Mouse (Mus musculus) CH12.LX (cell line): ENCODE results near the gene Rgs7. TPM values are rescaled to one million over a fixed set of nuclear protein-coding genes. Genes with fewer than 3 reads are reported as not detected.

Experiments used
- DNase-seq: peaks from one replicate; pipeline ENCODE4 v3.0.0-alpha.2; 2013; ENCODE audit errors: extremely low read depth
- H3K27ac ChIP-seq: 2 replicates; pipeline ENCODE4 v1.5.1; 2012; ENCODE audit warnings: low read depth, mild to moderate bottlenecking, control low read depth, moderate library complexity; ENCODE audit not compliant: insufficient read depth
- H3K27me3 ChIP-seq: replicated peaks from 2 replicates; pipeline ENCODE3; 2012; ENCODE audit warnings: inconsistent platforms
- H3K36me3 ChIP-seq, 2 experiments: replicated peaks in 1 of 2; 2 replicates each; pipeline versions ENCODE3 to v1.6.1; 2012; ENCODE audit warnings: inconsistent platforms in 1 of 2, low read length in 1 of 2, mild to moderate bottlenecking in 1 of 2, mixed read lengths in 1 of 2, moderate library complexity in 1 of 2; ENCODE audit not compliant: control insufficient read depth in 1 of 2, insufficient read depth in 1 of 2
- H3K4me1 ChIP-seq, 2 experiments: 2 replicates each; pipeline ENCODE4 v1.6.1; 2012; ENCODE audit warnings: inconsistent platforms in 1 of 2, moderate library complexity in 1 of 2; ENCODE audit not compliant: insufficient read depth in 2 of 2, control insufficient read depth in 1 of 2
- H3K4me2 ChIP-seq: 2 replicates; pipeline ENCODE4 v1.6.1; 2012; ENCODE audit warnings: low read depth, mild to moderate bottlenecking, control low read depth; ENCODE audit not compliant: poor library complexity, insufficient read depth, severe bottlenecking
- H3K4me3 ChIP-seq, 3 experiments: fragments of 150-350 bp in 1 of 3; sonication (generic) in 1 of 3; replicated peaks in 1 of 3; 2 replicates each; pipeline versions ENCODE3 to v1.5.1; 2011 to 2012; ENCODE audit warnings: low read depth in 2 of 3, low read length in 2 of 3, mild to moderate bottlenecking in 2 of 3, moderate library complexity in 2 of 3, control low read depth in 1 of 3, improper control_type of control experiment in 1 of 3, inconsistent platforms in 1 of 3, mixed read lengths in 1 of 3; ENCODE audit not compliant: poor library complexity in 1 of 3
- H3K79me2 ChIP-seq: replicated peaks from 2 replicates; pipeline ENCODE4 v1.6.1; 2012; ENCODE audit warnings: mild to moderate bottlenecking, moderate library complexity; ENCODE audit not compliant: control insufficient read depth, poor library complexity, insufficient read depth, severe bottlenecking; ENCODE audit errors: extremely low read depth
- H3K9ac ChIP-seq: 2 replicates; pipeline ENCODE4 v1.6.1; 2012; ENCODE audit warnings: low read depth, mild to moderate bottlenecking, control low read depth, moderate library complexity; ENCODE audit not compliant: insufficient read depth
- H3K9me3 ChIP-seq: replicated peaks from 2 replicates; pipeline ENCODE3; 2012; ENCODE audit warnings: low read length, inconsistent platforms, mixed read lengths
- BHLHE40 ChIP-seq: IDR thresholded peaks from 2 replicates; pipeline ENCODE4 v1.6.1; 2011; ENCODE audit warnings: mild to moderate bottlenecking, low read depth, low read length, improper control_type of control experiment
- CHD1 ChIP-seq: IDR thresholded peaks from 2 replicates; pipeline ENCODE4 v1.6.1; 2012; ENCODE audit warnings: low read depth, low read length, improper control_type of control experiment, inconsistent platforms
- CTCF ChIP-seq, 2 experiments: IDR thresholded peaks in 1 of 2; conservative IDR thresholded peaks in 1 of 2; 2 replicates each; pipeline ENCODE4 v1.5.1; 2011 to 2012; ENCODE audit warnings: low read depth in 2 of 2, low read length in 2 of 2, improper control_type of control experiment in 1 of 2, inconsistent platforms in 1 of 2, mild to moderate bottlenecking in 1 of 2, moderate library complexity in 1 of 2
- ELF1 ChIP-seq: IDR thresholded peaks from 2 replicates; pipeline ENCODE4 v1.6.1; 2014; ENCODE audit warnings: low read depth, mild to moderate bottlenecking, inconsistent platforms, low read length, improper control_type of control experiment
- EP300 ChIP-seq: IDR thresholded peaks from 2 replicates; pipeline ENCODE4 v1.6.1; 2011; ENCODE audit warnings: low read length, improper control_type of control experiment
- ETS1 ChIP-seq: conservative IDR thresholded peaks from 2 replicates; pipeline ENCODE4 v1.6.1; 2012; ENCODE audit warnings: low read depth, mild to moderate bottlenecking, inconsistent platforms, low read length, improper control_type of control experiment, moderate library complexity
- GABPA ChIP-seq: IDR thresholded peaks from 2 replicates; pipeline ENCODE4 v1.6.1; 2012; ENCODE audit warnings: low read depth, low read length, improper control_type of control experiment, inconsistent platforms; ENCODE audit not compliant: insufficient replicate concordance
- IRF4 ChIP-seq: IDR thresholded peaks from 2 replicates; pipeline ENCODE4 v1.6.1; 2014; ENCODE audit warnings: low read depth, mild to moderate bottlenecking, inconsistent platforms, low read length, improper control_type of control experiment
- JUN ChIP-seq: IDR thresholded peaks from 2 replicates; pipeline ENCODE4 v1.6.1; 2011; ENCODE audit warnings: low read depth, mild to moderate bottlenecking, low read length, improper control_type of control experiment, moderate library complexity; ENCODE audit not compliant: insufficient read depth
- KAT2A ChIP-seq: IDR thresholded peaks from 2 replicates; pipeline ENCODE4 v1.6.1; 2012; ENCODE audit warnings: low read length, improper control_type of control experiment, inconsistent platforms; ENCODE audit not compliant: insufficient replicate concordance
- MAFK ChIP-seq: IDR thresholded peaks from 2 replicates; pipeline ENCODE4 v1.6.1; 2011; ENCODE audit warnings: low read length, improper control_type of control experiment; ENCODE audit not compliant: insufficient replicate concordance
- MAX ChIP-seq: IDR thresholded peaks from 2 replicates; pipeline ENCODE4 v1.6.1; 2011; ENCODE audit warnings: low read length, improper control_type of control experiment
- MAZ ChIP-seq: IDR thresholded peaks from 2 replicates; pipeline ENCODE4 v1.6.1; 2012; ENCODE audit warnings: low read depth, mild to moderate bottlenecking, inconsistent platforms, low read length, improper control_type of control experiment, moderate library complexity
- MXI1 ChIP-seq: IDR thresholded peaks from 2 replicates; pipeline ENCODE4 v1.6.1; 2011; ENCODE audit warnings: mild to moderate bottlenecking, low read depth, low read length, improper control_type of control experiment
- NELFE ChIP-seq: IDR thresholded peaks from 2 replicates; pipeline ENCODE4 v1.6.1; 2011; ENCODE audit warnings: low read depth, low read length, improper control_type of control experiment
- NRF1 ChIP-seq: IDR thresholded peaks from 2 replicates; pipeline ENCODE4 v1.6.1; 2014; ENCODE audit warnings: low read depth, mild to moderate bottlenecking, inconsistent platforms, low read length, improper control_type of control experiment, moderate library complexity
- POLR2A ChIP-seq: IDR thresholded peaks from 2 replicates; pipeline ENCODE4 v1.6.1; 2011; ENCODE audit warnings: low read depth, mild to moderate bottlenecking, improper control_type of control experiment, low read length
- POLR2AphosphoS2 ChIP-seq: IDR thresholded peaks from 2 replicates; pipeline ENCODE4 v1.6.1; 2011; ENCODE audit warnings: low read depth, low read length, improper control_type of control experiment
- RAD21 ChIP-seq: IDR thresholded peaks from 2 replicates; pipeline ENCODE4 v1.6.1; 2011; ENCODE audit warnings: low read depth, mild to moderate bottlenecking, low read length, improper control_type of control experiment, moderate library complexity
- RCOR1 ChIP-seq: conservative IDR thresholded peaks from 2 replicates; pipeline ENCODE4 v1.6.1; 2012; ENCODE audit warnings: low read depth, mild to moderate bottlenecking, inconsistent platforms, low read length, improper control_type of control experiment
- TCF12 ChIP-seq: IDR thresholded peaks from 2 replicates; pipeline ENCODE4 v1.6.1; 2014; ENCODE audit warnings: low read depth, mild to moderate bottlenecking, inconsistent platforms, low read length, improper control_type of control experiment
- UBTF ChIP-seq: IDR thresholded peaks from 2 replicates; pipeline ENCODE4 v1.6.1; 2012; ENCODE audit warnings: low read depth, mild to moderate bottlenecking, inconsistent platforms, low read length, improper control_type of control experiment, moderate library complexity
- USF1 ChIP-seq: IDR thresholded peaks from 2 replicates; pipeline ENCODE4 v1.6.1; 2014; ENCODE audit warnings: low read depth, mild to moderate bottlenecking, inconsistent platforms, low read length, improper control_type of control experiment
- ZC3H11A ChIP-seq: IDR thresholded peaks from 2 replicates; pipeline ENCODE4 v1.6.1; 2012; ENCODE audit warnings: low read depth, mild to moderate bottlenecking, inconsistent platforms, low read length, improper control_type of control experiment
- ZKSCAN1 ChIP-seq: IDR thresholded peaks from 2 replicates; pipeline ENCODE4 v1.6.1; 2012; ENCODE audit warnings: low read depth, inconsistent platforms, low read length, improper control_type of control experiment, borderline replicate concordance
- ZMIZ1 ChIP-seq: IDR thresholded peaks from 2 replicates; pipeline ENCODE4 v1.6.1; 2012; ENCODE audit warnings: low read depth, mild to moderate bottlenecking, inconsistent platforms, low read length, improper control_type of control experiment
- ZNF384 ChIP-seq: IDR thresholded peaks from 2 replicates; pipeline ENCODE4 v1.6.1; 2012; ENCODE audit warnings: low read depth, low read length, improper control_type of control experiment, inconsistent platforms
- dilution Hi-C: fragments of 300-500 bp; cut with MboI; formaldehyde crosslinking; loops from 2 replicates; pipeline ENCODE4 v1.14.3; 2020; ENCODE audit warnings: low sequenced_read_pairs; ENCODE audit not compliant: extremely low pct_unique_long_range_greater_than_20kb, extremely low pct_ligation_motif_present
- in situ Hi-C: fragments of 300-500 bp; cut with MboI; formaldehyde crosslinking; loops from 3 replicates; pipeline ENCODE4 v1.14.3; 2019; ENCODE audit warnings: low sequenced_read_pairs, low pct_ligation_motif_present, low pct_unique_long_range_greater_than_20kb, mixed read lengths
- polyA plus RNA-seq: library from polyadenylated mRNA; unstranded; fragments of >175 nt; gene quantifications from 2 replicates; pipeline ENCODE4 v1.2.1, GENCODE M21; 2012; ENCODE audit warnings: low read depth; ENCODE audit not compliant: insufficient read length
- total RNA-seq, 2 experiments: library from RNA; depleted of rRNA; stranded (reverse); fragments of 300-350 nt in 1 of 2; fragments of >200 nt in 1 of 2; gene quantifications; 2 replicates each; pipeline ENCODE4 v1.2.3; 2012 to 2014

Rgs7 gene
- total RNA-seq (2012; rRNA removed) (0.04 and 0.08 TPM in 2 replicates), total RNA-seq (2014; rRNA removed) (0.09 and 0.27 TPM in 2 replicates), polyA plus RNA-seq (0.30 TPM in 1 of 2 replicates, not detected in the other)

- Histone ChIP-seq H3K27me3 (peaks cover 5% of the 10 kb centered on the region), H3K27ac (no peak within 1 kb of the TSS), H3K9me3 (no peaks in the 10 kb centered on the region), H3K79me2 (no peaks in the 10 kb centered on the region), H3K4me2 (peak within 1 kb of the TSS; percentile 46), H3K9ac (no peak within 1 kb of the TSS), H3K4me3 (peak within 1 kb of the TSS in 2 of 3 experiments; percentile 46 to 47), H3K36me3 (no peaks in the 10 kb centered on the region), H3K4me1 (no peaks in the 10 kb centered on the region; a peak in 1 of 4 replicates)
- DNase-seq, result peak; percentile 4
- dilution Hi-C loops (no loop called here), in situ Hi-C loops (no loop called here)
- no peak for TF ChIP-seq GABPA
- no peak for TF ChIP-seq ZC3H11A
- TF ChIP-seq EP300, result no peak
- TF ChIP-seq MAZ, result no peak
- no peak for TF ChIP-seq ZNF384
- TF ChIP-seq ELF1, result no peak
- peak; percentile 21; the same call in 1 of the 2 replicates for TF ChIP-seq BHLHE40
- no peak for TF ChIP-seq POLR2A
- TF ChIP-seq USF1, result peak; percentile 40
- no peak for TF ChIP-seq ETS1
- TF ChIP-seq ZKSCAN1, result no peak
- TF ChIP-seq ZMIZ1, result no peak
- TF ChIP-seq CHD1, result no peak
Observed at GRCm38 (mm10) chr1:175491861-175492682, at the start of gene Rgs7. TSS of gene Rgs7 (minus strand) at chr1:175492500.

- TF ChIP-seq UBTF, result no peak
- TF ChIP-seq RAD21, result no peak
- no peak for TF ChIP-seq ELF1
- no peak for TF ChIP-seq NELFE
- TF ChIP-seq RCOR1, result no peak
- no peak for TF ChIP-seq MAX
- TF ChIP-seq POLR2AphosphoS2, result no peak
- TF ChIP-seq NRF1, result no peak
- TF ChIP-seq MAFK, result no peak
- TF ChIP-seq MXI1, result no peak
- TF ChIP-seq GABPA, result no peak
- no peak for TF ChIP-seq BHLHE40
- no peak for TF ChIP-seq IRF4
- TF ChIP-seq KAT2A, result no peak
- TF ChIP-seq CTCF (conservative IDR thresholded peaks at IDR 0.05 in 1 of 2, IDR thresholded peaks at IDR 0.05 in 1 of 2; ENCODE audit: low read depth in 2 of 2, low read length in 2 of 2), result no peak
- no peak for TF ChIP-seq JUN
- no peak for TF ChIP-seq ZMIZ1
- TF ChIP-seq TCF12, result no peak
- no peaks in the 10 kb centered on the region for H3K36me3 ChIP-seq
- in situ Hi-C loops (no loop called here), dilution Hi-C loops (no loop called here)
- H3K4me1 ChIP-seq, result no peaks in the 10 kb centered on the region
- no peaks in the 10 kb centered on the region for H3K27me3 ChIP-seq
- no peak for DNase-seq
- H3K9ac ChIP-seq, result no peak overlapping the region
- no peaks in the 10 kb centered on the region for H3K79me2 ChIP-seq
- H3K4me2 ChIP-seq, result no peak overlapping the region
- no peak overlapping the region for H3K27ac ChIP-seq
- H3K4me3 ChIP-seq, result no peak overlapping the region
- H3K9me3 ChIP-seq, result peaks cover 4% of the 10 kb centered on the region
Observed at GRCm38 (mm10) chr1:175540700-175541099, 48.4 kb upstream of the Rgs7 start.
